Mouse (Mus musculus): ENCODE measurements around the gene Zfp954. TPM values are rescaled to one million over a fixed set of nuclear protein-coding genes. Genes with fewer than 3 reads are reported as not detected.
A peak's percentile ranks its signal among the peaks of the same experiment; 100 is the strongest.
"Not testable (repeated sequence)": the region's sequence is repeated elsewhere in the genome, so short reads cannot be mapped to it uniquely, and the experiment has no call there.

Gene Zfp954
- 10 to 100 TPM; 12.3 to 14.3 TPM for total RNA-seq (2021)

DNA sequence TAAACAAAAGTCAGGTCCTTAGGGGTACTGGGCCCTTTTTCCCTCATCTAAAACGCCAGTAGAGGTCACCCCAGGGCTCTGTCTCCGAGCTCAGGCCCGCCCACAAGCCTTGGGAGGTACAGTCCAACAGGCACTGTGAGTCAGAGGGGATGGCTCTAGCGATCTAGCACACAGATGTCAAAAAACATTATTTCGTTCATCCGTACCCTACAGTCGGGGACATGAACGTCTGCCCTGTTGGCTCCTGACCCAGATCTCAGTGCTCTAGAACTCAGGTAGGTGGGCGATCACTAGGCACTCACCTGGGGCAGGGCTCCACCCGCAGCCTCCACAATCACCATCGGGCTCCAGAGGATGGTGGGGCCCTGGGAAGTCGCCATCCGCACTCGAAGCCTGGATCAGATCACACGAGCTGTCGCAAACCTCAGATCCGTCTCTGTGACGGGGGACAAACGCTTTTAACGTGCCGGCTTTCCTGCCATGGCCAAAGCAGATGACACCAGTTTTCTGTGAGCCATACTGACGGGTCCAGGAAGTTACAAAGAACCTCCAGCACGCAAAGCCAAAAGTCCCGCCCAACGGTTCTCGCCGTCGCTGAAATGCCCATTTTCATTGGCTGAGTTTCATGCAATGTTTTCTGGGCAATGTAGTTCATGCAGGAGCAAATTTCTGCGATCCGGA, at the start of gene Zfp954:
Zfp954 (minus strand) TSS at position 568 of the 681 bp plus-strand sequence.
- DNase-seq: peak; percentile 77
- intact Hi-C loops (cut with DNase I): no loop called here

DNA sequence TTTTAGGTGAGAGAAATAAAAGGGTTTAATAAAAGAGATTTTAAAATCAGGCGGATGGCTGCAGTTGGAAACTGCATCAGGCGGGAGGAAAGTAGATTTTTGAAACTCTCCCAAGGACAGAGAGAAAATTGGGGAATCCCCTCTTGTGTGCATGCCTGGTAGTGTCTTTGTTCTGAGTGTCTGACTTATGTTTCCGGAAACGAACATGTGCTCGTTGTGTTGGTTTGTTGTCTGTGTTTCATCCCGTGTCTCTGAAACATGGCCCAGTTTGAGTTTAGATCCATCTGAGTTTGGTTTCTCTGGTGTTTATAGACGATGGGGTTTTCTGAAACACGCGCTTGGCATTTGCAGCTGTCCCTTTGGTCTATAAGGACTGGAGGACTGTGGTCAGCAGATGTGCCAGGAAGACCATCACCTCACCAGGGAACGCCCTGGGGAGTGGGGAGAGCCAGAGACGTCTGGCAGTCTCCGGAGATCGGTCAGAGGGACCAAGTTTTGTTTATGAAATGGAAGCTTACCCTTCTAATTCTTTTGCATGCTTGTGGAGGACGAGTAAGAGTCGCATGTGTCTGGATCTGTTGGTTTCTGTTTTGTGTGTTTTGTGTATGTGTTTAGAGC, 24.8 kb upstream of the Zfp954 start:
- intact Hi-C loops (cut with DNase I): no loop called here
- no peak for DNase-seq

DNA sequence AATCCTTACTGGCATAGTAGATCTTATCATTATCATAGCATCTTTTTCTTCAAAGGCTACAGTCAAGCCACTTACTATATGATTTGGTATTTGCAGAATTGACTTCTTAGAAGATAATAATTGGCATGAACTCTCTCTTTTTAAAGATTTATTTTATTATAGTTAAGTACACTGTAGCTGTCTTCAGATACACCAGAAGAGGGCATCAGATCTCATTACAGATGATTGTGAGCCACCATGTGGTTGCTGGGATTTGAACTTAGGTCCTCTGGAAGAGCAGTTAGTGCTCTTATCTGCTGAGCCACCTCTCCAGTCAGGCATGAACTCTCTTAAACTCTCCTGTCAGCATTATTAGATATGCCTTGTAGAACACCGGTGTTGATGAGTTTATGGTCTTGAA, 22.9 kb upstream of the Zfp954 start:
- no peak for DNase-seq
- intact Hi-C loops (cut with DNase I): no loop called here

DNA sequence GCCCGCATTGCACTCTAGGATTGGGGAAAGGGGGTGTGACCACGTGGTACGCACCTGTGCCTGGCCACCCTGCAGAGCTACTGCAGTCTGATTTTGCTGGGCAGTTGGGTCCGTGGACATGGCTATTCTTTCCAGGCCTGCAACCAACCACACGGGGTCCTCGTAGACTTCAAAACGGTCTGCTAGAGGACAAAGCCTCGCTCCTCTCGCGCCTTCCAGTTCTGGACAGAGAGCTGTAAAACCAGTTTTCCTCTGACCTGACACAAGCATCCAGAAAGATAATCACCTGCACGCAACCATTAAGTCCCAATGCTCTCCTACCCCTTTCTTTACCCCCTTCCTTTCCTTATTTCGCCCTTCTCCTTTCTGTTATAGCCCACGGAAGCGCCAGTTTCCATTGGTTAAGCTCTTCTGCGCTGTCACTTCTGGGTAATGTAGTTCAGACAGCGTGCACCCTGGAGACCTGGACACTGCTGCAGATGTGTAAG, 15.1 kb upstream of the Zfp954 start, which contains the start of gene Zfp773:
Zfp773 (minus strand) TSS at position 377 of the 488 bp plus-strand sequence.
- intact Hi-C loops (cut with DNase I): no loop called here

DNA sequence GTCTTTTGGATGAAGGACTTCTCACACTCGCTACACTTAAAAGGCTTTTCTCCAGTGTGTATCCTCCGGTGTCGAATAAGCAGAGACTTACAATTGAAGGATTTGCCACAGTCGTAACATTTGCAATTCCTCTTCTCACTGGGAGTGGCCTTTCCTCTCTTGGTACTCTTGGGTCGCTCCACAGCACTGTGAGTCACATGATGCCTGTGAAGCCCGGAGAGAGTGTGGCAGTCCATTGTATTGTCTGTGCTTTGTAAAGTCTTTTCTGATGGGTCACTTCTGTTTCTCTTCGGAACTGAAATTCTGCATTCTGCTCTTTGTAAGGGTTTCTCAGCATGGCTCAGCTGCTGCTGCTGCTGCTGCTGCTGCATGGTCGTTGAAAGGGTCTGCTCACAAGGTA, 11.5 kb upstream of the Zfp954 start:
- DNase-seq: no peak
- intact Hi-C loops (cut with DNase I): no loop called here

More for the DNA sequence above, 15.1 kb upstream of the Zfp954 start, which contains the start of gene Zfp773:
- DNase-seq: peak; percentile 67

DNA sequence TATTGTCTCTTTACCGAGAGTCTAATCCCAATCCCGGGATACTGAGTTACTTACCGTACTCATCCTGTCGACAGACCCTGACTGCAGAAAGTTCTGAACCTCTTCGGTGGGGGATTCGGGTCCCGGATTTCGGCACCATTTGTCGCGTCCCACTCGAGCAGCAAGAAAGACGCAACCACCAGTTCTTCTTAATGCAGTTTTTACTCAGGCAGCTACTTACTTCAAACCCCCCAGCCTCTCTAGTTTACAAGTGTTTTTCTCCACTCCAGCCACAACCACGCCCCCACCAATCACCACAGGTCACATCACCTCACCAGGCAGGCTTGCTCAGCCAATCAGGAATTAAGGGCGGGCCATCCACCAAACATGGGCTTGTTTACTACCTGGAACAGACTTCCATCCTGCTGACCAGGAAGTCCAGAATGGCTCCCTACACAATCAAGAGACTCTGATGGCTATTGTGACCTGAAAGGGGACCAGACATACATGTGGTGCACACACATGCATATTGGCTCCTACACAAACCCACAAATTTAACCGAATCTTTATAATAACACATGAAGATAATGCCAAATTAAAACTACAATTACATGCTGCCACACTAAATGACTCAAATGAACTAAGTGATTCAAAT, 9.3 kb upstream of the Zfp954 start:
- intact Hi-C loops (cut with DNase I); DNase-seq: not testable (repeated sequence)

DNA sequence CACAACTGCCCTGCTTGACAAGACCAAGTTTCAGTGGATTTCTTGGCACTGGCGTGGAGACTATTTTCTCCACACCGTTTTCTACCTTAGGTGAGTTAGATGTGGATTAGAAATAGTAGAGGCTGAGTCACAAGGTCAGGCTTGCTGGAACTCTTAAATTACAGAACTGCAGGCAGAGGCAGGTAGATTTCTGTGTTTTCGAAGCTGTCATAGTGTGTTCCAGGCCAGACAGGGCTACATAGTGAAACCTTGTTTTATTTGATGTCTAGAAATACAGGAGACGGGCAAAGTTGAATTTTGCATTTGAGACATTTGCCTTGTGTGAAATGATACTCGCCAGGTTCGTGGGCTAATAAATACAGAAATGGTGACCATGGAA, 303 bp upstream of the Zfp954 start:
- DNase-seq: no peak
- intact Hi-C loops (cut with DNase I): no loop called here

DNA sequence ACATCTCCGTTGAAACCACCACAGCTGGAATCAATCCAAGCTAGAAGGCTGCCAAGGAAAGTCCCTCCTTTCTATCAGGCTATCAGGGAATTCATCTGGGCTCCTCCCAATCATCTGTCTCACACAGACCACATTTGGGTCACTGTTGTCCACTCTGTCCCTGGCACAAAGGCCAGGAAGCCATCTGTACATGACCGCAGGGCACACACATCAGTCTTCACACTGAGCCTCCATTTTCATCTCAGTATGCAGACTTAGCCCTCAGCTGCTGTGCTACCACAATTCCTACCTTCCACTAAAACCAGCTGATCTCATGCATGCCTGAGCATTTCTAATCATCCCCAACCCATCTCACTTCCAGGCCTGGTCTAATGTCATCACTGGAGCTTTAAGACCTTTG, 2.8 kb downstream of the Zfp954 start:
- DNase-seq: no peak
- intact Hi-C loops (cut with DNase I): no loop called here

DNA sequence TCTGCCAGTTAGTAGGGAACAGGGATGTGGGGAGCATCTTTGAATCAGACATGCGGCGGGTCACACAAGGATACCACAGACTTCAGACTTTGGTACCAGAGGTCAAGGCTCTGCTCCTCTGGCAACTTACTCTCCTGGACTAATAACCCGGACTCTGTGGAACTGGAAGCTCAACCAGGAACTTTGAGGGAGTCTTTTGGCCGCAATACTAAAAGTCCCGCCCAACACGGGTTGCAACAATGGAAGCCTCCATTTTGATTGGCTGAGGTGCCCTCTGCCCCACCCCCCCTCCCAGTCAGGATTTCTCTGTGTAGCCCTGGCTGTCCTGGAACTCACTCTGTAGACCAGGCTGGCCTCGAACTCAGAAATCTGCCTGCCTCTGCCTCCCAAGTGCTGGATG, 12.8 kb downstream of the Zfp954 start:
- no peak for DNase-seq
- intact Hi-C loops (cut with DNase I): no loop called here

Other genes with a start within 250 kb of the Zfp954 start
- gene Aurkc, start 126.2 kb downstream of the Zfp954 start, total RNA-seq (2021): not detected
- gene Zfp773, start 15.3 kb upstream of the Zfp954 start, total RNA-seq (2021): 1 to 10 TPM; 5.1 TPM
- 1 to 10 TPM; 6.4 to 6.5 TPM for gene Zfp418, start 49.8 kb upstream of the Zfp954 start, total RNA-seq (2021)
- gene Zfp772, start 88.5 kb upstream of the Zfp954 start, total RNA-seq (2021): 1 to 10 TPM; 5.9 to 8.4 TPM
- 1 to 10 TPM; 2.0 to 2.2 TPM for gene Vmn2r29, start 125.8 kb upstream of the Zfp954 start, total RNA-seq (2021)
- 10 to 100 TPM in 1 of 2 experiments, 1 to 10 TPM in 1; 6.8 to 13.2 TPM for gene Gm45844, start 156.8 kb upstream of the Zfp954 start, total RNA-seq (2021)
- gene Clcn4, start 179.4 kb upstream of the Zfp954 start, total RNA-seq (2021): 100 to 1,000 TPM; 178 to 182 TPM
- gene Vmn2r30, start 216.1 kb upstream of the Zfp954 start, total RNA-seq (2021): under 1 TPM in 1 of 2 experiments, not detected in 1; 0.08 TPM

Measured in left cerebral cortex, postnatal 4 days (tissue).